Mouse (Mus musculus) T-cell, adult 66 days (primary cell): ENCODE results near the gene Tubb4a. TPM values are rescaled to one million over a fixed set of nuclear protein-coding genes. Genes with fewer than 3 reads are reported as not detected.

Experiments used
- total RNA-seq, 2 experiments: library from RNA; stranded (reverse); gene quantifications; 3 replicates in 1 of 2; 4 replicates in 1 of 2; pipeline ENCODE4 v1.2.4; 2023

The Tubb4a gene
- total RNA-seq, result 1 to 10 TPM; 1.4 to 1.5 TPM

GRCm38 (mm10) chr17:57087049-57087832 is at the start of gene Tubb4a:
TSS of gene Tubb4a (minus strand) at chr17:57087782.

DNA sequence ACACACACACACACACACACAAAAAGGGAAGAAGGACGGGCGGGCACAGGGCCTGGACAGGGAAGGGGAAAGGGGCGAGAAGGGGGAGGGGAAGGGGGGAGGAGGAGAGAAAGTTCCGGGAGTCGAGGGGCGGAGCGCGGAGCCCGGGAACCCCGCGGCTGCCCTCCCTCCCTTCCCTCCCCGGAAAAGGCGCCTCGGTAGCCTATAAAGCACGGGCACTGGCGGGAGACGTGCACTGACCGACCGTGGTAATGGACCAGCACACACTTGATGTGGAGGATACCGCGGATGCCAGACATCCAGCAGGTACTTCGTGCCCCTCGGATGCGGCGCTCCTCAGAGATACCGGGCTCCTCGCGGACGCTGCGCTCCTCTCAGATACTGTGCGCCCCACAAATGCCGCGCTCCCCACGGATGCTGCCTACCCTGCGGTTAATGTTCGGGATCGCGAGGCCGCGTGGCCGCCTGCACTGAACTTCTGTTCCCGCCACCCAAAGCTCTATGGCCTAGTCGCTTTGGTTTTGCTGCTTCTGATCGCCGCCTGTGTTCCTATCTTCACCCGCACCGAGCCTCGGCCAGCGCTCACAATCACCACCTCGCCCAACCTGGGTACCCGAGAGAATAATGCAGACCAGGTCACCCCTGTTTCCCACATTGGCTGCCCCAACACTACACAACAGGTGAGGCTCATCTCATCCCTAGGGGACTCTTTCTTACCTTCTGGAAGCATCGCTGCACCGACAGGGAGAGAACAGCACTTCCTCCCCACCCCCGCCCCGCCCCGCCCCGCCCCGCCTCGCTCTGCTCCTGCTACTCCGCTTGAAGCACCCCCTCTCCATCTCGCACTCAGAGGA is 17.8 kb upstream of the Tubb4a start, which contains the start of gene Tnfsf9:
TSS of gene Tnfsf9 (plus strand) at position 145 of the 854 bp plus-strand sequence.

GRCm38 (mm10) chr17:57078336-57078735 is 9.2 kb downstream of the Tubb4a start, which contains the start of gene Dennd1c:
TSS of gene Dennd1c (minus strand) at chr17:57078514.

GRCm38 (mm10) chr17:57059486-57059977 is 28.1 kb downstream of the Tubb4a start, which contains the start of gene Slc25a23:
TSS of gene Slc25a23 (minus strand) at chr17:57059863.

DNA sequence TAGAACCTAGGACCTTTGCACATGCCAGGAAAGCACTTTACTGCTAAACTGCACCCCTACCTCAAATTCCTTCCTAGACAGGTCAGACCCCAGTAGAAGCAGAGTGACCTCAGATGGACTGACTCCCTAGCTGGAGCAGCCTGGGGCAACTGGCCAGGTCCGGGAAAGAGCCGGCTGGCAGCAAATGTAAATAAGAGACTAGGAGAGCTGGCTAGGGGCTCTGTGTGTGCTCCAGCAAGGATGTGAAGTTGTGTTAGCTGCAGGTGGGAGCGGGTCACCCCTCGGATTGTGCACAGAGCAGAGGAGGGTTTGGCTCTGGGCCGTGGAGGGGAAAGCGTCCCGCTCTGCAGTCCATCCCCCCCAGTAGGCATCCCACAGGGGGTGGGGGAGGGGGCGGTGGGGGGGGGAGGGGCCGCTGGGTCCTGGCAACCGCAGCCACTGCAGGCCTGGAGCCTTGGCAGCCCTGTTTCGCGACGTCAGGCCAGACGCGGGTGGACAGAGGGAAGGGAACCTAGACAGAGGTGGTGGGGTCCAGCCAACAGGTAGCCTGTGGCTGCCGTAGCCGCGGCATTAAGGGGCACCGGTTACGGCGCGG is 28.6 kb downstream of the Tubb4a start, which contains the start of gene Crb3:
TSS of gene Crb3 (plus strand) at position 215 of the 595 bp plus-strand sequence.

DNA sequence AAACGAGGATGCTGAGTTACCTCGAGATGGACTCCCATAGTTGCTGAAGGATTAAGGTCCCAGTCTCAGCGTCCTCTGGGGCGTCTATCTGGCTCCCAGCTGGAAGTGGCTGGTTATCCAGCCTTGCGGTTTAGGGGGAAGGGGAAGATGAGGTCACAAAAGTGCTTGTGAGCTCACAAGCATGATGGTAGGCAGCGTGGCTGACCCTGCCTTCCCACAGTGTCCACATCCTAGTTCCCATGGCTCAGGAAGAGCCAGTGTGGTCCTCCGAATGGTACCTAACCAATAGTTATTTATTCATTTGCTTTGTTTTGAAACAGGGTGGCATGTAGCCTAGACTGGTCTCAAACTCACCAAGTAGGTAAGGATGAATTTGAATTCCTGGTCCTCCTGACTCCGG is 46.0 kb downstream of the Tubb4a start, which contains the start of gene Slc25a41:
TSS of gene Slc25a41 (minus strand) at position 101 of the 400 bp plus-strand sequence.

GRCm38 (mm10) chr17:57030931-57031660 is 56.5 kb downstream of the Tubb4a start, which contains the start of gene Khsrp:
TSS of gene Khsrp (minus strand) at chr17:57031522.

Other genes starting within 250 kb of the Tubb4a start
- gene Acsbg2, start 213.3 kb downstream of the Tubb4a start, total RNA-seq, result not detected
- gene 1700061G19Rik, start 212.3 kb downstream of the Tubb4a start, total RNA-seq, result 1 to 10 TPM; 1.3 to 1.4 TPM
- 10 to 100 TPM; 38.4 to 44.5 TPM for gene Mllt1, start 152.4 kb downstream of the Tubb4a start, total RNA-seq
- gene Acer1, start 105.7 kb downstream of the Tubb4a start, total RNA-seq, result not detected
- 10 to 100 TPM; 31.2 to 33.7 TPM for gene Clpp, start 97.5 kb downstream of the Tubb4a start, total RNA-seq
- 10 to 100 TPM; 12.5 to 13.6 TPM for gene Alkbh7, start 90.4 kb downstream of the Tubb4a start, total RNA-seq
- gene Pspn, start 87.8 kb downstream of the Tubb4a start, total RNA-seq, result 1 to 10 TPM; 2.4 to 2.7 TPM
- gene Gtf2f1, start 76.5 kb downstream of the Tubb4a start, total RNA-seq, result 10 to 100 TPM; 51.1 to 57.4 TPM
- gene Gm17949, start 76.3 kb downstream of the Tubb4a start, total RNA-seq, result not detected
- gene Khsrp, start 56.3 kb downstream of the Tubb4a start, total RNA-seq, result 100 to 1,000 TPM; 134 to 144 TPM
- not detected for gene Slc25a41, start 46.1 kb downstream of the Tubb4a start, total RNA-seq
- gene Crb3, start 28.7 kb downstream of the Tubb4a start, total RNA-seq, result 1 to 10 TPM in 1 of 2 experiments, under 1 TPM in 1; 0.99 to 1.6 TPM
- gene Slc25a23, start 27.9 kb downstream of the Tubb4a start, total RNA-seq, result 10 to 100 TPM; 27.8 to 38.7 TPM
- 100 to 1,000 TPM; 182 to 245 TPM for gene Dennd1c, start 9.3 kb downstream of the Tubb4a start, total RNA-seq
- 1 to 10 TPM; 2.0 to 3.2 TPM for gene Tnfsf9, start 17.5 kb upstream of the Tubb4a start, total RNA-seq
- not detected for gene Cd70, start 62.0 kb upstream of the Tubb4a start, total RNA-seq
- 10 to 100 TPM in 1 of 2 experiments, 1 to 10 TPM in 1; 7.2 to 13.8 TPM for gene Tnfsf14, start 106.4 kb upstream of the Tubb4a start, total RNA-seq
- 1 to 10 TPM in 1 of 2 experiments, under 1 TPM in 1; 0.71 to 3.3 TPM for gene C3, start 140.4 kb upstream of the Tubb4a start, total RNA-seq
- 10 to 100 TPM; 40.9 to 47.9 TPM for gene Gpr108, start 160.7 kb upstream of the Tubb4a start, total RNA-seq
- 1 to 10 TPM; 5.8 to 5.9 TPM for gene Trip10, start 161.7 kb upstream of the Tubb4a start, total RNA-seq
- 100 to 1,000 TPM; 169 to 171 TPM for gene Vav1, start 191.3 kb upstream of the Tubb4a start, total RNA-seq